Mouse (Mus musculus) olfactory bulb, adult 2 months (tissue): ENCODE measurements at regions not wholly inside any gene's neighbourhood (a gene's known extent, or its start where the extent isn't known, plus 50 kb on each side); places are given as distances from the start of the nearest gene placed in this dataset.

Source experiments
- CTCF ChIP-seq: fragments of 200-500 bp; IDR thresholded peaks from 2 replicates; pipeline ENCODE4 v1.5.1; 2012; ENCODE audit warnings: low read depth, mild to moderate bottlenecking, low read length, moderate library complexity; ENCODE audit not compliant: insufficient read depth
- POLR2A ChIP-seq: fragments of 200-500 bp; IDR thresholded peaks from 2 replicates; pipeline ENCODE4 v1.6.1; 2012; ENCODE audit warnings: mild to moderate bottlenecking, low read depth, low read length, moderate library complexity; ENCODE audit not compliant: insufficient read depth

GRCm38 (mm10) chr2:45357266-45357665, 240.1 kb upstream of the Zeb2 start:
- TF ChIP-seq CTCF (no peak), POLR2A (no peak)
